Mouse (Mus musculus) ES-E14 (cell line): ENCODE results near the gene Mecr.

Experiments
- CHD2 ChIP-seq: IDR thresholded peaks from 2 replicates; pipeline ENCODE4 v1.6.1; 2014; ENCODE audit warnings: mild to moderate bottlenecking, low read depth, low read length, inconsistent platforms
- HCFC1 ChIP-seq: IDR thresholded peaks from 2 replicates; pipeline ENCODE4 v1.6.1; 2012; ENCODE audit warnings: low read length, inconsistent platforms, borderline replicate concordance; ENCODE audit not compliant: insufficient read depth
- MAFK ChIP-seq: IDR thresholded peaks from 2 replicates; pipeline ENCODE4 v1.6.1; 2014; ENCODE audit warnings: mild to moderate bottlenecking, low read depth, low read length, inconsistent platforms; ENCODE audit not compliant: insufficient read depth
- ZC3H11A ChIP-seq: IDR thresholded peaks from 2 replicates; pipeline ENCODE4 v1.6.1; 2012; ENCODE audit warnings: low read depth, mild to moderate bottlenecking, inconsistent platforms, low read length, borderline replicate concordance
- ZNF384 ChIP-seq: IDR thresholded peaks from 2 replicates; pipeline ENCODE4 v1.6.1; 2012; ENCODE audit warnings: low read depth, low read length, inconsistent platforms

DNA sequence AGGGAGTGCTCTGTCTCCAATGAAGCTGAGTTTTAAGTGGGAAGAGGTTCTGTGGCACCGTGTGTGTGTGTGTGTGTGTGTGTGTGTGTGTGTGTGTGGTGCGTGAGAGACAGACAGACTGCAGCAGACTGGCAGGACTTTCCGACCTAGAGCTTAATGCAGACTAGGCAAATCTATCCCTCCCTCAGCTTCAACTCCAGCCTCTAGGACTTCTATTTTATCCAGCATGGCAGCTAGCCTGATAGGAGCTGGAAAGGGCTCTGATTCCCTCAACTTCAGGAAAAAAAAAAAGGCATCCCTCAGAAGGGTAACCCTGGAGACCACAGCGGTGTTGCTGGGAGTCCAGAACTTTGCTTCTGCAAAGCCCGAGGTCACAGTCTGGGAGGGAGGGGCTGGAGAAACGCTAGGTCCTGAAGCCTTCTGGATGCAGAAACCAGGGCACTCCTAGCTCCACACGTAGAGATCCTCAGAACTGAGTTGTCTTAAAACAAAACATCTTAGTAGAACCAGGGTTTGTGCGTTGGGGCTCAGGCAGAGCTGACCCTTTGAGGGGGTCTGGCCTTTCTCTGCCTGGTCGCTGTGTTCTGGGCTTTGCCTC, 70.9 kb downstream of the Mecr start:
- TF ChIP-seq HCFC1 (no peak), ZC3H11A (no peak), MAFK (no peak), ZNF384 (no peak), CHD2 (no peak)
